Mouse (Mus musculus) liver, embryonic 12.5 days (tissue): Measurements from ENCODE around the gene Nell1. TPM values are rescaled to one million over a fixed set of nuclear protein-coding genes. Genes with fewer than 3 reads are reported as not detected.

Experiments used
- ATAC-seq: fragments of 200-750 bp; cut with Nextera tagmentation; 2 replicates; pipeline ENCODE4 v1.8.0; 2017; ENCODE audit warnings: moderate number of reproducible peaks, mild to moderate bottlenecking, moderate library complexity
- H3K27ac ChIP-seq: fragments of 300-500 bp; sonication (generic); 2 replicates; pipeline ENCODE4 v1.5.1; 2016; ENCODE audit warnings: mild to moderate bottlenecking
- H3K27me3 ChIP-seq: fragments of 300-500 bp; sonication (generic); replicated peaks from 2 replicates; pipeline ENCODE4 v1.6.1; 2016; ENCODE audit warnings: mild to moderate bottlenecking, moderate library complexity
- H3K36me3 ChIP-seq: fragments of 300-500 bp; sonication (generic); 2 replicates; pipeline ENCODE4 v1.6.1; 2016; ENCODE audit warnings: mild to moderate bottlenecking, moderate library complexity
- H3K4me1 ChIP-seq: fragments of 300-500 bp; sonication (generic); 2 replicates; pipeline ENCODE4 v1.6.1; 2016
- H3K4me2 ChIP-seq: fragments of 300-500 bp; sonication (generic); 2 replicates; pipeline ENCODE4 v1.6.1; 2016; ENCODE audit warnings: mild to moderate bottlenecking, moderate library complexity
- H3K4me3 ChIP-seq: fragments of 300-500 bp; sonication (generic); 2 replicates; pipeline ENCODE4 v1.5.1; 2016; ENCODE audit warnings: mild to moderate bottlenecking, moderate library complexity
- H3K9ac ChIP-seq: fragments of 300-500 bp; sonication (generic); 2 replicates; pipeline ENCODE4 v1.6.1; 2016; ENCODE audit warnings: mild to moderate bottlenecking, moderate library complexity
- H3K9me3 ChIP-seq: fragments of 300-500 bp; sonication (generic); replicated peaks from 2 replicates; pipeline ENCODE4 v1.6.1; 2016; ENCODE audit warnings: mild to moderate bottlenecking, moderate library complexity
- WGBS: fragments of 180-500 bp; shearing (Covaris S2); methylation state at CpG from one replicate; pipeline ENCODE4 v1.1.7; 2016; ENCODE audit not compliant: insufficient replicate concordance; 5-methylcytosine and 5-hydroxymethylcytosine counted together
- polyA plus RNA-seq: library from polyadenylated mRNA; unstranded; fragments of >200 nt; fragmentation: Nextera tagmentation; extraction: Ambion mirVana; gene quantifications from 2 replicates; pipeline ENCODE4 v1.2.1, GENCODE M21; 2016

Gene Nell1
- polyA plus RNA-seq, 1 experiment from 2014 or later: 0.33 TPM

GRCm38 (mm10) chr7:50210678-50211251 lies 236.1 kb downstream of the Nell1 start:
- no peak for ATAC-seq
- 36% methylated on average over 6 of the region's 6 CpGs for WGBS
- Histone ChIP-seq H3K4me3 (no peak overlapping the region), H3K36me3 (no peaks in the 10 kb centered on the region), H3K4me1 (no peaks in the 10 kb centered on the region), H3K27ac (no peak overlapping the region), H3K9me3 (no peaks in the 10 kb centered on the region), H3K4me2 (no peak overlapping the region), H3K9ac (no peak overlapping the region), H3K27me3 (no peaks in the 10 kb centered on the region)

- H3K4me3 ChIP-seq: no peak overlapping the region
- no peak overlapping the region for H3K27ac ChIP-seq
- H3K27me3 ChIP-seq: no peaks in the 10 kb centered on the region
- no peak overlapping the region for H3K4me2 ChIP-seq
- no peak overlapping the region for H3K9ac ChIP-seq
- H3K9me3 ChIP-seq: no peaks in the 10 kb centered on the region
- no peaks in the 10 kb centered on the region for H3K36me3 ChIP-seq
- ATAC-seq: no peak
- H3K4me1 ChIP-seq: no peaks in the 10 kb centered on the region
Observed at GRCm38 (mm10) chr7:50221849-50222248, 247.2 kb downstream of the Nell1 start.

- Histone ChIP-seq H3K4me2 (no peak overlapping the region), H3K4me3 (no peak overlapping the region), H3K9me3 (0 out of 2 replicates have a peak, but pooled peaks cover 5% of the 10 kb centered on the region), H3K36me3 (no peaks in the 10 kb centered on the region), H3K4me1 (no peaks in the 10 kb centered on the region), H3K27me3 (no peaks in the 10 kb centered on the region), H3K9ac (no peak overlapping the region), H3K27ac (no peak overlapping the region)
- no peak for ATAC-seq
- 74% methylated on average over 2 of the region's 2 CpGs for WGBS
Observed at GRCm38 (mm10) chr7:50226621-50227020, 252.0 kb downstream of the Nell1 start.

- H3K36me3 ChIP-seq: no peaks in the 10 kb centered on the region
- no peaks in the 10 kb centered on the region for H3K27me3 ChIP-seq
- 0 out of 2 replicates have a peak, but pooled peaks cover 5% of the 10 kb centered on the region for H3K9me3 ChIP-seq
- H3K4me2 ChIP-seq: no peak overlapping the region
- no peaks in the 10 kb centered on the region for H3K4me1 ChIP-seq
- WGBS: 46% methylated on average over 4 of the region's 4 CpGs
- no peak overlapping the region for H3K9ac ChIP-seq
- ATAC-seq: no peak
- no peak overlapping the region for H3K27ac ChIP-seq
- no peak overlapping the region for H3K4me3 ChIP-seq
Observed at GRCm38 (mm10) chr7:50228273-50228672, 253.6 kb downstream of the Nell1 start.

GRCm38 (mm10) chr7:50241213-50241612 lies 266.5 kb downstream of the Nell1 start:
- Histone ChIP-seq H3K9ac (no peak overlapping the region), H3K4me2 (no peak overlapping the region), H3K27ac (no peak overlapping the region), H3K4me1 (no peaks in the 10 kb centered on the region), H3K36me3 (no peaks in the 10 kb centered on the region), H3K27me3 (no peaks in the 10 kb centered on the region), H3K4me3 (no peak overlapping the region), H3K9me3 (peaks cover 5% of the 10 kb centered on the region; the same call in 1 of the 2 replicates)
- ATAC-seq: no peak
- 66% methylated on average over 4 of the region's 4 CpGs for WGBS

- WGBS: 62% methylated on average over 5 of the region's 5 CpGs
- Histone ChIP-seq H3K4me1 (no peaks in the 10 kb centered on the region), H3K9ac (no peak overlapping the region), H3K27me3 (no peaks in the 10 kb centered on the region), H3K4me3 (no peak overlapping the region), H3K4me2 (no peak overlapping the region), H3K36me3 (no peaks in the 10 kb centered on the region), H3K27ac (no peak overlapping the region), H3K9me3 (peaks cover 5% of the 10 kb centered on the region; the same call in 1 of the 2 replicates)
- ATAC-seq: no peak
Observed at GRCm38 (mm10) chr7:50241634-50242273, 267.1 kb downstream of the Nell1 start.

- ATAC-seq: no peak
- Histone ChIP-seq H3K9me3 (no peaks in the 10 kb centered on the region), H3K36me3 (no peaks in the 10 kb centered on the region), H3K4me1 (no peaks in the 10 kb centered on the region), H3K27ac (no peak overlapping the region), H3K4me3 (no peak overlapping the region), H3K27me3 (no peaks in the 10 kb centered on the region), H3K4me2 (no peak overlapping the region), H3K9ac (no peak overlapping the region)
- 64% methylated on average over 3 of the region's 3 CpGs for WGBS
Observed at GRCm38 (mm10) chr7:50253166-50253565, 278.5 kb downstream of the Nell1 start.

- Histone ChIP-seq H3K4me2 (no peak overlapping the region), H3K9ac (no peak overlapping the region), H3K4me1 (no peaks in the 10 kb centered on the region), H3K9me3 (no peaks in the 10 kb centered on the region; the same call in 1 of the 2 replicates), H3K27ac (no peak overlapping the region), H3K4me3 (no peak overlapping the region), H3K36me3 (no peaks in the 10 kb centered on the region), H3K27me3 (no peaks in the 10 kb centered on the region)
- ATAC-seq: no peak
- WGBS: 57% methylated on average over 3 of the region's 3 CpGs
Observed at GRCm38 (mm10) chr7:50260016-50260415, 285.4 kb downstream of the Nell1 start.

- H3K9ac ChIP-seq: no peak overlapping the region
- no peaks in the 10 kb centered on the region for H3K4me1 ChIP-seq
- no peaks in the 10 kb centered on the region for H3K27me3 ChIP-seq
- H3K36me3 ChIP-seq: no peaks in the 10 kb centered on the region
- no peak overlapping the region for H3K4me3 ChIP-seq
- no peak overlapping the region for H3K4me2 ChIP-seq
- H3K9me3 ChIP-seq: no peaks in the 10 kb centered on the region
- WGBS: 70% methylated on average over 3 of the region's 3 CpGs
- H3K27ac ChIP-seq: no peak overlapping the region
- no peak for ATAC-seq
Observed at GRCm38 (mm10) chr7:50295508-50295907, 320.8 kb downstream of the Nell1 start.

- H3K27ac ChIP-seq: no peak overlapping the region
- 63% methylated on average over 5 of the region's 5 CpGs for WGBS
Observed at GRCm38 (mm10) chr7:50338226-50338625, 363.6 kb downstream of the Nell1 start.

GRCm38 (mm10) chr7:50338757-50339156 lies 364.1 kb downstream of the Nell1 start:
- H3K4me2 ChIP-seq: no peak overlapping the region
- H3K9ac ChIP-seq: no peak overlapping the region
- H3K27ac ChIP-seq: no peak overlapping the region
- 48% methylated on average over 5 of the region's 5 CpGs for WGBS
- 0 out of 2 replicates have a peak, but pooled peaks cover 8% of the 10 kb centered on the region for H3K9me3 ChIP-seq
- H3K4me3 ChIP-seq: no peak overlapping the region
- no peaks in the 10 kb centered on the region for H3K36me3 ChIP-seq
- no peaks in the 10 kb centered on the region for H3K27me3 ChIP-seq
- no peaks in the 10 kb centered on the region for H3K4me1 ChIP-seq
- ATAC-seq: no peak

More at GRCm38 (mm10) chr7:50338226-50338625, 363.6 kb downstream of the Nell1 start:
- Histone ChIP-seq H3K4me2 (no peak overlapping the region), H3K9ac (no peak overlapping the region), H3K9me3 (0 out of 2 replicates have a peak, but pooled peaks cover 8% of the 10 kb centered on the region), H3K27me3 (no peaks in the 10 kb centered on the region), H3K4me3 (no peak overlapping the region), H3K36me3 (no peaks in the 10 kb centered on the region), H3K4me1 (no peaks in the 10 kb centered on the region)
- no peak for ATAC-seq

- Histone ChIP-seq H3K27ac (no peak overlapping the region), H3K4me3 (no peak overlapping the region), H3K4me1 (no peaks in the 10 kb centered on the region), H3K4me2 (no peak overlapping the region), H3K36me3 (no peaks in the 10 kb centered on the region), H3K9me3 (no peaks in the 10 kb centered on the region), H3K9ac (no peak overlapping the region), H3K27me3 (no peaks in the 10 kb centered on the region)
- ATAC-seq: no peak
- 49% methylated on average over 2 of the region's 2 CpGs for WGBS
Observed at GRCm38 (mm10) chr7:50351564-50351963, 376.9 kb downstream of the Nell1 start.
